Mouse (Mus musculus) midbrain, postnatal 0 days (tissue): ENCODE results near the gene Myl6b. TPM values are rescaled to one million over a fixed set of nuclear protein-coding genes. Genes with fewer than 3 reads are reported as not detected.

Source experiments
- ATAC-seq: fragments of 200-750 bp; cut with Nextera tagmentation; 2 replicates; pipeline ENCODE4 v1.8.0; 2017; ENCODE audit warnings: moderate number of reproducible peaks, mild to moderate bottlenecking, moderate TSS enrichment, moderate library complexity; ENCODE audit not compliant: low FRiP score
- DNase-seq: peaks from one replicate; pipeline ENCODE4 v3.0.0-alpha.2; 2015; ENCODE audit warnings: low spot score
- H3K27ac ChIP-seq: fragments of 300-500 bp; sonication (generic); 2 replicates; pipeline ENCODE4 v1.5.1; 2014; ENCODE audit warnings: low read depth, mild to moderate bottlenecking, low read length, mixed read lengths
- H3K27me3 ChIP-seq: fragments of 300-500 bp; sonication (generic); 2 replicates; pipeline ENCODE4 v1.6.1; 2014; ENCODE audit warnings: low read length, control low read depth, mixed read lengths; ENCODE audit not compliant: insufficient read depth
- H3K36me3 ChIP-seq: fragments of 300-500 bp; sonication (generic); 2 replicates; pipeline ENCODE4 v1.6.1; 2014; ENCODE audit warnings: low read length, control low read depth, mixed read lengths; ENCODE audit not compliant: insufficient read depth
- H3K4me1 ChIP-seq: fragments of 300-500 bp; sonication (generic); 2 replicates; pipeline ENCODE4 v1.6.1; 2014; ENCODE audit warnings: mild to moderate bottlenecking, control low read depth, antibody characterized with exemption, low read length, mixed read lengths; ENCODE audit not compliant: insufficient read depth
- H3K4me2 ChIP-seq: fragments of 300-500 bp; sonication (generic); 2 replicates; pipeline ENCODE4 v1.6.1; 2014; ENCODE audit warnings: low read depth, mild to moderate bottlenecking, low read length, mixed read lengths; ENCODE audit not compliant: poor library complexity, severe bottlenecking
- H3K4me3 ChIP-seq: fragments of 300-500 bp; sonication (generic); 2 replicates; pipeline ENCODE4 v1.5.1; 2014; ENCODE audit warnings: low read depth, mild to moderate bottlenecking, low read length, moderate library complexity
- H3K9ac ChIP-seq: fragments of 300-500 bp; sonication (generic); replicated peaks from 2 replicates; pipeline ENCODE4 v1.6.1; 2014; ENCODE audit warnings: mild to moderate bottlenecking, low read length, moderate library complexity, mixed read lengths; ENCODE audit not compliant: poor library complexity, severe bottlenecking
- H3K9me3 ChIP-seq: fragments of 300-500 bp; sonication (generic); 2 replicates; pipeline ENCODE4 v1.6.1; 2016; ENCODE audit warnings: low read length, control low read depth
- CTCF ChIP-seq: IDR thresholded peaks from 2 replicates; pipeline ENCODE4 v1.5.1; 2016; ENCODE audit warnings: antibody characterized with exemption, mild to moderate bottlenecking
- WGBS: fragments of 180-500 bp; shearing (Covaris S2); extraction: QIAGEN DNeasy Blood & Tissue Kit; methylation state at CpG from one replicate; pipeline ENCODE4 v1.1.7; 2014; 5-methylcytosine and 5-hydroxymethylcytosine counted together
- polyA plus RNA-seq: library from polyadenylated mRNA; unstranded; fragments of >200 nt; fragmentation: Nextera tagmentation; extraction: Ambion mirVana; gene quantifications from 2 replicates; pipeline ENCODE4 v1.2.1, GENCODE M21; 2015
- total RNA-seq: library from RNA; depleted of rRNA; stranded (reverse); fragments of >200 nt; gene quantifications from 2 replicates; pipeline ENCODE4 v1.2.3, GENCODE M21; 2014

Gene Myl6b
- total and polyA plus RNA-seq, 2 experiments from 2014 or later, result 4.9 to 24.6 TPM

- peaks cover 4% of the 10 kb centered on the region; the same call in 1 of the 2 replicates for H3K36me3 ChIP-seq
- no peak overlapping the region for H3K9ac ChIP-seq
- no peak overlapping the region for H3K4me2 ChIP-seq
- H3K27me3 ChIP-seq, result no peaks in the 10 kb centered on the region
- TF ChIP-seq CTCF, result no peak
- peaks cover 7% of the 10 kb centered on the region; the same call in 1 of the 2 replicates for H3K4me1 ChIP-seq
- H3K9me3 ChIP-seq, result no peaks in the 10 kb centered on the region
- H3K27ac ChIP-seq, result no peak overlapping the region
- 86% methylated on average over 5 of the region's 5 CpGs for WGBS
- DNase-seq (no peak), ATAC-seq (no peak)
- no peak overlapping the region for H3K4me3 ChIP-seq
Observed at GRCm38 (mm10) chr10:128502341-128502740, 3.9 kb upstream of the Myl6b start.

- DNase-seq (peak; percentile 42), ATAC-seq (no peak)
- peak overlapping the region; percentile 66 for H3K4me3 ChIP-seq
- H3K27ac ChIP-seq, result peak overlapping the region; percentile 78
- no peaks in the 10 kb centered on the region for H3K9me3 ChIP-seq
- H3K9ac ChIP-seq, result peak overlapping the region; percentile 34
- H3K4me2 ChIP-seq, result peak overlapping the region; percentile 82
- WGBS, result 2% methylated on average over 21 of the region's 21 CpGs
- peaks cover 4% of the 10 kb centered on the region; the same call in 1 of the 2 replicates for H3K36me3 ChIP-seq
- H3K27me3 ChIP-seq, result no peaks in the 10 kb centered on the region
- TF ChIP-seq CTCF, result peak; percentile 9; the same call in 1 of the 2 replicates
- peaks cover 15% of the 10 kb centered on the region; the same call in 1 of the 2 replicates for H3K4me1 ChIP-seq
Observed at GRCm38 (mm10) chr10:128499116-128499671, 709 bp upstream of the Myl6b start.

DNA sequence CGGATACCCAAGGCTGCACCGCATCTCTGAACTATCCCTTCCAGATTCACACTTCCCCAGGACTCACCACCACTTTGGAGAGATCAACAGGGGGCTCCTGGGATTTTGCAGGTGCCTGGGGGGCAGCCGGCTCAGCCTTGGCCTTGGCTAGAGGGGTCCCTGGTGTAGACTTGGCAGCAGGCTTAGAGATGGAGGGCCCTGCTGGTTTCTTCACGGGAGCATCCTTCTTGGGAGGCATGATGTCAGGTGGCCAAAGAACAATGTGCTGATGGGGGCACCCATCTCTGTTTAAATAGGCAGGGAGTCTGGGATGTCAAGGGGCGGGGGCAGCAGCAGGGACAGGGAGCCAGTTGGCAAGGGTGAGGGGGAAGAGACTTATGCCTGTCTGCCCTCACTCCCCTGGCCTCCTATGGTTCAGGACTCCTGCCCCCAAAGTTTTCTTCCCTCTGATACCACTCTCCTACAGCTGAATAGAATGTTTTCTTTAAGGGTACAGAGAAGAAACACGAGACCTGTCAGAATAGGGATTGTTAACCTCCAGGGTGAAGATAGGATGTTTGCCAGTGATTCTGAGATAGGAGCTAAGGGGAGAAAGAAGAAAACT, 1.2 kb downstream of the Myl6b start:
- no peaks in the 10 kb centered on the region for H3K27me3 ChIP-seq
- no peak for TF ChIP-seq CTCF
- DNase-seq (no peak), ATAC-seq (no peak)
- H3K9me3 ChIP-seq, result no peaks in the 10 kb centered on the region
- WGBS, result 42% methylated on average over 6 of the region's 6 CpGs
- H3K4me2 ChIP-seq, result peak overlapping the region; percentile 82; the same call in 1 of the 2 replicates
- H3K4me3 ChIP-seq, result no peak overlapping the region
- H3K4me1 ChIP-seq, result peaks cover 15% of the 10 kb centered on the region; the same call in 1 of the 2 replicates
- peak overlapping the region; percentile 20; the same call in 1 of the 2 replicates for H3K9ac ChIP-seq
- no peaks in the 10 kb centered on the region for H3K36me3 ChIP-seq
- H3K27ac ChIP-seq, result no peak overlapping the region

DNA sequence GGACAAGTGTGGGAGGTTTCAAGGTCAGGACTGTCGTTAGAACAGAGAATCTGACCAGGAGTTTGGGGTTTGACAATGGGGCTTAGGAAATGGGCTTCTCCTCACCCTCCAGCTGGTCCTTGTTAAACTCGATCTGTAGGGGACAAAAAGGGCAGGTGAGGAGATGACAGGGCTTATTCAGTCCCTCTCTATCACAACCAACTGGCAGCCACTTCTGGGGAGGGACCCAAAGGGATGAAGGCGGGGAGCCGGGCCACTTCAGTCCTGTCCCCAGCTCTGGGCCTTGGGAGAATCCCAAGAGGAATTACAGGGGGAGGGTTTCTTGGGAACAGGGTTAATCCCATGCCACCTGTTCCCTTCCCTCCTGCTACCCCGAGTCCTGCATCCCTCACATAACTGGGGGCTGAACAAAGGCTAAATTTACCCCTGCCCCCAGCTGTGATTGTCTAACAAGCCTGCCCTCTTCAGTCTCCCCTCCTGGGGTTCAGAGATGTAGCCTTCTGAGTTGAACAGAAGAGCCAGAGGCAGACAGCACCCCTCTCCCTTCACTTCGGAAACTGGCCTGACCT, 1.9 kb downstream of the Myl6b start:
- DNase-seq (no peak), ATAC-seq (no peak)
- H3K4me1 ChIP-seq, result peaks cover 20% of the 10 kb centered on the region; the same call in 1 of the 2 replicates
- H3K36me3 ChIP-seq, result no peaks in the 10 kb centered on the region; the same call in 1 of the 2 replicates
- H3K27me3 ChIP-seq, result no peaks in the 10 kb centered on the region
- 30% methylated on average over 6 of the region's 6 CpGs for WGBS
- peak overlapping the region; percentile 20; the same call in 1 of the 2 replicates for H3K9ac ChIP-seq
- H3K9me3 ChIP-seq, result no peaks in the 10 kb centered on the region
- TF ChIP-seq CTCF, result no peak
- no peak overlapping the region for H3K4me2 ChIP-seq
- H3K4me3 ChIP-seq, result no peak overlapping the region
- H3K27ac ChIP-seq, result no peak overlapping the region

DNA sequence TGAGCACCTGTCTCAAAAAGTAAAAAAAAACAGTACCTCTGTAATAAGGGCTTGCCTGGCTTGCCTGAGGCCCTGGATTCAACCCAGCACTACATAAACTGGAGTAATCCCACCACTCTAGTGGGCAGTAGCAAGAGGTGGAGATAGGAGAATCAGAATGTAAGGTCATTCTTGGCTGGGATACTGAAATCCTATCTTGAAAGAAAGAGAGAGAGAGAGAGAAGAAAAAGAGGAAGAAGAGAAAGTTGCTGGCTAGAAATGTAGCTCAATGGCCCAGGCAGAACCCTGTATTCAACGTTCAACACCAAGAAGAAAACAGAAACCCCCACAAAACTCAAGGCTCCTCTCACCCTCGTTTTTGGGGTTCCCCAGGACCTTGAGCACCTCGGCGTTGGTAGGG, 2.6 kb downstream of the Myl6b start:
- Histone ChIP-seq H3K27me3 (no peaks in the 10 kb centered on the region), H3K36me3 (peaks cover 3% of the 10 kb centered on the region; the same call in 1 of the 2 replicates), H3K4me3 (no peak overlapping the region), H3K4me2 (no peak overlapping the region), H3K9me3 (no peaks in the 10 kb centered on the region), H3K27ac (no peak overlapping the region), H3K9ac (no peak overlapping the region), H3K4me1 (peaks cover 25% of the 10 kb centered on the region; the same call in 1 of the 2 replicates)
- DNase-seq, result no peak
- no peak for TF ChIP-seq CTCF
- no peak for ATAC-seq
- WGBS, result 81% methylated on average over 4 of the region's 4 CpGs

GRCm38 (mm10) chr10:128495270-128495669, 3.2 kb downstream of the Myl6b start:
- no peak for ATAC-seq
- H3K4me2 ChIP-seq, result peak overlapping the region; percentile 62
- H3K4me1 ChIP-seq, result peaks cover 25% of the 10 kb centered on the region; the same call in 1 of the 2 replicates
- DNase-seq, result no peak
- no peaks in the 10 kb centered on the region for H3K9me3 ChIP-seq
- TF ChIP-seq CTCF, result peak; percentile 21; the same call in 1 of the 2 replicates
- peak overlapping the region; percentile 80; the same call in 1 of the 2 replicates for H3K4me3 ChIP-seq
- peak overlapping the region; percentile 94; the same call in 1 of the 2 replicates for H3K27ac ChIP-seq
- WGBS, result 83% methylated on average over 2 of the region's 2 CpGs
- H3K36me3 ChIP-seq, result peaks cover 7% of the 10 kb centered on the region
- no peak overlapping the region; the same call in 1 of the 2 replicates for H3K9ac ChIP-seq
- no peaks in the 10 kb centered on the region for H3K27me3 ChIP-seq
